Mouse (Mus musculus) ES-Bruce4 (cell line): ENCODE data around the gene Mcrs1.

ENCODE experiments used
- CTCF ChIP-seq: IDR thresholded peaks from one replicate; pipeline ENCODE4 v1.8.1; 2011; ENCODE audit warnings: low read depth, low read length
- EP300 ChIP-seq: IDR thresholded peaks from 2 replicates; pipeline ENCODE4 v1.6.1; 2011; ENCODE audit warnings: low read depth, low read length; ENCODE audit not compliant: insufficient read depth
- POLR2A ChIP-seq: IDR thresholded peaks from one replicate; pipeline ENCODE4 v1.8.1; 2011; ENCODE audit warnings: low read length; ENCODE audit not compliant: insufficient read depth

- TF ChIP-seq POLR2A (no peak), CTCF (no peak), EP300 (no peak)
Observed at GRCm38 (mm10) chr15:99259167-99259729, 7.5 kb upstream of the Mcrs1 start.
